Mouse (Mus musculus) cerebellum, adult 2 months (tissue): ENCODE measurements around the gene E030018B13Rik.

Source experiments
- CTCF ChIP-seq: fragments of 200-500 bp; IDR thresholded peaks from 2 replicates; pipeline ENCODE4 v1.5.1; 2011; ENCODE audit warnings: low read depth, mild to moderate bottlenecking, control low read depth, low read length, moderate library complexity, borderline replicate concordance; ENCODE audit not compliant: insufficient read depth
- POLR2A ChIP-seq: fragments of 200-500 bp; IDR thresholded peaks from 2 replicates; pipeline ENCODE4 v1.6.1; 2011; ENCODE audit warnings: low read length, control low read depth, borderline replicate concordance; ENCODE audit not compliant: insufficient read depth

- TF ChIP-seq CTCF (no peak), POLR2A (no peak)
Measured at GRCm38 (mm10) chr7:63930132-63930531, 13.5 kb downstream of the E030018B13Rik start.
